Mouse (Mus musculus) lung, adult 2 months (tissue): ENCODE data around the gene Gm30191. TPM values are rescaled to one million over a fixed set of nuclear protein-coding genes. Genes with fewer than 3 reads are reported as not detected.

Experiments used
- DNase-seq: peaks from one replicate; pipeline ENCODE4 v3.0.0; 2022
- H3K4me1 ChIP-seq: fragments of 200-500 bp; 2 replicates; pipeline ENCODE4 v1.6.1; 2011; ENCODE audit warnings: low read length; ENCODE audit not compliant: control insufficient read depth, insufficient read depth
- H3K4me3 ChIP-seq: fragments of 200-500 bp; replicated peaks from 2 replicates; pipeline ENCODE3; 2011; ENCODE audit warnings: low read depth, mild to moderate bottlenecking, control low read depth, low read length; ENCODE audit errors: extremely low read depth
- CTCF ChIP-seq: fragments of 200-500 bp; IDR thresholded peaks from 2 replicates; pipeline ENCODE4 v1.5.1; 2011; ENCODE audit warnings: mild to moderate bottlenecking, low read length, control low read depth; ENCODE audit not compliant: insufficient read depth
- POLR2A ChIP-seq: fragments of 200-500 bp; IDR thresholded peaks from 2 replicates; pipeline ENCODE4 v1.6.1; 2011; ENCODE audit warnings: low read depth, mild to moderate bottlenecking, control low read depth, low read length, borderline replicate concordance; ENCODE audit errors: extremely low read depth
- WGBS: fragments of 180-500 bp; shearing (Covaris S2); methylation state at CpG from one replicate; pipeline ENCODE4 v1.1.7; 2018; 5-methylcytosine and 5-hydroxymethylcytosine counted together
- polyA plus RNA-seq: library from polyadenylated mRNA; depleted of rRNA; stranded (reverse); fragments of >200 nt; gene quantifications from 2 replicates; pipeline ENCODE4 v1.2.3, GENCODE M21; 2012; rRNA removed

Gm30191 gene
- not detected in 2 replicates for polyA plus RNA-seq

GRCm38 (mm10) chr4:134246719-134247258 lies at the start of gene Gm30191:
Gm30191 (plus strand) TSS chr4:134246935.
- TF ChIP-seq CTCF (no peak), POLR2A (no peak)
- Histone ChIP-seq H3K4me1 (peaks cover 14% of the 10 kb centered on the region), H3K4me3 (no peak within 1 kb of the TSS)
- WGBS: 68% methylated on average over 7 of the region's 7 CpGs
- DNase-seq: no peak

GRCm38 (mm10) chr4:134199371-134199770 lies 47.4 kb upstream of the Gm30191 start:
- 73% methylated on average over 2 of the region's 2 CpGs for WGBS
- no peak for TF ChIP-seq POLR2A
- TF ChIP-seq CTCF: no peak
- no peak overlapping the region for H3K4me3 ChIP-seq
- no peak for DNase-seq
- H3K4me1 ChIP-seq: no peaks in the 10 kb centered on the region

GRCm38 (mm10) chr4:134202904-134203303 lies 43.8 kb upstream of the Gm30191 start, which contains the start of gene Gm7534:
Gm7534 (minus strand) TSS chr4:134203004.
- no peak for DNase-seq
- no peak within 1 kb of the TSS for H3K4me3 ChIP-seq
- 92% methylated on average over 4 of the region's 4 CpGs for WGBS
- no peak for TF ChIP-seq POLR2A
- TF ChIP-seq CTCF: no peak
- H3K4me1 ChIP-seq: no peaks in the 10 kb centered on the region

- WGBS: 78% methylated on average over 17 of the region's 17 CpGs
- no peaks in the 10 kb centered on the region for H3K4me1 ChIP-seq
- no peak overlapping the region for H3K4me3 ChIP-seq
- TF ChIP-seq POLR2A: no peak
- no peak for TF ChIP-seq CTCF
- no peak for DNase-seq
These were observed 43.3 kb upstream of the Gm30191 start for GRCm38 (mm10) chr4:134203340-134203896.

GRCm38 (mm10) chr4:134206488-134207053 lies 40.2 kb upstream of the Gm30191 start:
- TF ChIP-seq POLR2A: no peak
- no peak for TF ChIP-seq CTCF
- Histone ChIP-seq H3K4me3 (no peak overlapping the region), H3K4me1 (no peaks in the 10 kb centered on the region)
- no peak for DNase-seq
- WGBS: 43% methylated on average over 6 of the region's 6 CpGs

GRCm38 (mm10) chr4:134222793-134223600 lies 23.7 kb upstream of the Gm30191 start:
- Histone ChIP-seq H3K4me3 (no peak overlapping the region), H3K4me1 (no peaks in the 10 kb centered on the region)
- DNase-seq: no peak
- no peak for TF ChIP-seq CTCF
- no peak for TF ChIP-seq POLR2A
- WGBS: 53% methylated on average over 11 of the region's 11 CpGs

- no peak for TF ChIP-seq CTCF
- no peak for TF ChIP-seq POLR2A
- Histone ChIP-seq H3K4me3 (no peak within 1 kb of the TSS), H3K4me1 (no peaks in the 10 kb centered on the region)
- 69% methylated on average over 8 of the region's 8 CpGs for WGBS
- DNase-seq: no peak
These were observed 19.5 kb upstream of the Gm30191 start, which contains the start of gene Catsper4 for GRCm38 (mm10) chr4:134227194-134227593. Catsper4 (minus strand) TSS chr4:134227383.

- WGBS: 27% methylated on average over 8 of the region's 8 CpGs
- DNase-seq: no peak
- H3K4me1 ChIP-seq: no peaks in the 10 kb centered on the region
- no peak overlapping the region for H3K4me3 ChIP-seq
- TF ChIP-seq CTCF (no peak), POLR2A (no peak)
These were observed 16.3 kb upstream of the Gm30191 start for GRCm38 (mm10) chr4:134230431-134230830.

GRCm38 (mm10) chr4:134234876-134235275 lies 11.9 kb upstream of the Gm30191 start:
- Histone ChIP-seq H3K4me3 (no peak overlapping the region), H3K4me1 (0 out of 2 replicates have a peak, but pooled peaks cover 4% of the 10 kb centered on the region)
- no peak for DNase-seq
- 79% methylated on average over 5 of the region's 5 CpGs for WGBS
- no peak for TF ChIP-seq CTCF
